Comparison of ENCODE assay signal across 8 mouse cellular contexts in the genomic region with DNA sequence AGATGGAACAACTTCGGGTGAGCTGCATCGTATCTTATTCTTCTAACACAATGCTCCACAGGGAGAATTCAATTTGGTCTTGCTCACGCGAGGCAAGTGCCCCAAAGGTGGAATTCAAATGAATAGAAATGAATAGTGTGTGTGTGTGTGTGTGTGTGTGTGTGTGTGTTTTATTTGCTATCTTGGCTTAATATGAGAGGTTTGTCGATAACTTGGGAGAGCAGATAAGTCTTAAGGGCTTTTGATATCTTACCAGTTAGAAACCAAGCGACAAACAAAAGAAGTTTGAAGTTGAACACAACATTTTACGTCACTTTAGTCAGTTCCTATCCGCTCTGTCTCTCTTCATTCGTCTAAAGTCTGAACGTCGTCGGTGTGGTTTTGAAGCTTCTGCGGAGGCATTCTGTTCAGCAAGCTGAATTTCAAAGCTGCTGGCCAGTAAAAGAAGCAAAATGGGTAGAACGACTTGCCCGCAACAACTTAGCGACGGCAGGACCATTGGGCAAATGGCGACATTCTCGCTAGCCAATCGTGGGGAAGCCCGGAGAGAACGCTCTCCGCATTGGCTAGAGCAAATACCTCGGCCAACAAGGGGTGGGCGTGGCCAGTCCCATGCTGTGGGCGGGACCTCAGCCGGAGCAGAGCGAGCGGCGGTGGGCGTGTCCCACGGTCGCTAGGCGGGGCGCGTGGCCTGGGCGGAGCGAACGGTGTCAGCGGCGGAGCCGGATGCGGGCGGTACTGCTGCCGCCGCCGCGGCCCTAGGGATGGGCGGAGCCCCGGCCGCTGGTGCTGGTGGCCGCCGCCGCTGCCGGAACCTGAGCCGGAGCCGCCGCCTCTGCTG. TPM values are rescaled to one million over a fixed set of nuclear protein-coding genes. Genes with fewer than 3 reads are reported as not detected.
DNase-seq lines count a peak whose midpoint lies in the region; ATAC-seq lines count a peak whose summit lies in the region.

Gene Mtmr12, plus strand, starts transcription at position 710 of the 841 bp plus-strand sequence.

- H3K36me3 ChIP-seq in hindbrain, embryonic 12.5 days: no peaks in the 10 kb centered on the region

- WGBS in hindbrain, embryonic 12.5 days: 1% methylated on average over 50 of the region's 58 CpGs

- H3K27me3 ChIP-seq in hindbrain, embryonic 12.5 days: no peaks in the 10 kb centered on the region

- peak; percentile 99 for ATAC-seq in hindbrain, embryonic 12.5 days (ENCODE audit: low FRiP score)

- no peaks in the 10 kb centered on the region for H3K9me3 ChIP-seq in hindbrain, embryonic 12.5 days (replicated peaks)

- peak within 1 kb of the TSS; percentile 98 for H3K4me3 ChIP-seq in hindbrain, embryonic 12.5 days

- H3K27ac ChIP-seq in hindbrain, embryonic 12.5 days: peak within 1 kb of the TSS; percentile 91

- H3K9ac ChIP-seq in hindbrain, embryonic 12.5 days: peak within 1 kb of the TSS; percentile 94

- DNase-seq in NIH3T3 (ENCODE audit: low read depth): peak; percentile 100
- peak; percentile 100 for DNase-seq in cerebellum, postnatal 10 days
- peak; percentile 99 to 100 for DNase-seq in frontal cortex, postnatal 10 days (ENCODE audit: low spot score in 2 of 2)
- DNase-seq in layer of hippocampus, postnatal 14 days (ENCODE audit: low spot score in 2 of 2): peak; percentile 99 to 100
- peak; percentile 100 for DNase-seq in lung, postnatal 14 days
- peak; percentile 94 for DNase-seq in retina, adult 2 months (ENCODE audit: low read depth, low spot score)
- peak; percentile 100 for DNase-seq in thymus, postnatal 36 days

- peak within 1 kb of the TSS; percentile 70 for H3K4me2 ChIP-seq in hindbrain, embryonic 12.5 days (replicated peaks)

- peaks cover 31% of the 10 kb centered on the region for H3K4me1 ChIP-seq in hindbrain, embryonic 12.5 days

RNA-seq across cellular contexts. Expression of gene Mtmr12, which starts in this region (rescaled TPM):
- 16.5 and 16.6 TPM in 2 replicates for polyA plus RNA-seq in hindbrain, embryonic 12.5 days (2016; fragmentation: Nextera tagmentation; extraction: Ambion mirVana)
- total RNA-seq in layer of hippocampus, postnatal 14 days (2021): 10 to 100 TPM; 26.9 to 27.7 TPM

Comparison
In these comparisons a context has a peak if more than half of its experiments do, and no peak if none do; other contexts are left out.
1. Peak in every context shown above with its lines: DNase-seq, ATAC-seq, H3K4me3 ChIP-seq and H3K27ac ChIP-seq.